ENCODE assay signal across 13 mouse cellular contexts in the genomic region with DNA sequence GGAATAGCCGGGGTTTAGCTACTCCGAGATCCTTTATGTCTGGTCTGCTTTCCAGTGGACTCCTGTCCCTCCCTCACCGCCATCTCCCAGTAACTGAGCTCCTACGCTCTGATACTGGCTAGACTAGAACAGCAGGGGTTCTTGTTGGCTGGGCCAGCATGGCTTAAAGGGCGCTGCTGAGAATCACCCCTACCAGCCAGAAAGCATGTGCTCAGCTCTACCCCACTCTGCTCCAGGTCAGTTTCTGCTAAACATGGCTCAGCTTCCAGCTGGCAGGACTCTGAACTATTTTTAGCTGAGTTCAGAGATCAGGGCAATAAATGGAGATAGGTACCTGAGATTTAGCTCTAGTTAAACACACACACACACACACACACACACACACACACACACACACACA. TPM values are rescaled to one million over a fixed set of nuclear protein-coding genes. Genes with fewer than 3 reads are reported as not detected.
DNase-seq lines count a peak whose midpoint lies in the region; ATAC-seq and TF ChIP-seq lines count a peak whose summit lies in the region.
"Had no signal": no experiment of that assay in that cellular context is flagged by ENCODE, and none has a peak within 500 bp of the region (broad histone marks: within the 10 kb centered on the region; RNA-seq: fewer than 3 reads in every experiment).

No protein-coding gene starts in this region.

- H3K27me3 ChIP-seq in forebrain, embryonic 12.5 days = no peaks in the 10 kb centered on the region
- H3K27me3 ChIP-seq: midbrain, embryonic 12.5 days; Patski had no signal

- H3K4me1 ChIP-seq in forebrain, embryonic 12.5 days = peaks cover 5% of the 10 kb centered on the region
- H3K4me1 ChIP-seq in lung, adult 2 months (ENCODE audit: control insufficient read depth, insufficient read depth, low read length) = no peaks in the 10 kb centered on the region

- no peaks in the 10 kb centered on the region for H3K36me3 ChIP-seq in forebrain, embryonic 12.5 days (replicated peaks)
- H3K36me3 ChIP-seq: midbrain, embryonic 12.5 days had no signal

- H3K9ac ChIP-seq in forebrain, embryonic 12.5 days = no peak overlapping the region
- H3K9ac ChIP-seq: liver, embryonic 14.5 days; midbrain, embryonic 12.5 days had no signal

- H3K9me3 ChIP-seq in forebrain, embryonic 12.5 days = no peaks in the 10 kb centered on the region
- H3K9me3 ChIP-seq: midbrain, embryonic 12.5 days had no signal

- ATAC-seq in cerebellum, adult (ENCODE audit: insufficient number of reproducible peaks, low FRiP score, low TSS enrichment) = peak; percentile 85
- no peak for ATAC-seq in forebrain, embryonic 12.5 days (ENCODE audit: low FRiP score)
- ATAC-seq: Patski had no signal

- WGBS in forebrain, embryonic 12.5 days = 42% methylated on average over 5 of the region's 5 CpGs
- WGBS in lung, adult 2 months = 78% methylated on average over 5 of the region's 5 CpGs

- no peak for DNase-seq in cerebellum, postnatal 4 days (ENCODE audit: low spot score in 2 of 2)
- DNase-seq in cerebellum, adult 8-10 months = peak; percentile 50
- DNase-seq in heart, adult 9 months (ENCODE audit: low spot score in 2 of 2) = peak; percentile 37 to 46
- peak; percentile 71 for DNase-seq in kidney, adult 9 months
- DNase-seq in ovary, postnatal 10 days (ENCODE audit: low spot score) = no peak
- DNase-seq in lung, adult 2 months = no peak
- DNase-seq: right cerebral cortex, adult 18-20 months; thymus, adult 18-20 months had no signal

- no peak for TF ChIP-seq POLR2A in lung, adult 2 months (IDR thresholded peaks at IDR 0.05; ENCODE audit: borderline replicate concordance, extremely low read depth, low read depth, low read length)

- H3K4me2 ChIP-seq in forebrain, embryonic 12.5 days = no peak overlapping the region
- H3K4me2 ChIP-seq: midbrain, embryonic 12.5 days had no signal

- no peak overlapping the region for H3K27ac ChIP-seq in forebrain, embryonic 12.5 days
- H3K27ac ChIP-seq: liver, embryonic 14.5 days; midbrain, embryonic 12.5 days had no signal

- TF ChIP-seq CTCF in lung, adult 2 months (IDR thresholded peaks at IDR 0.05; ENCODE audit: insufficient read depth, low read length) = no peak

- no peak overlapping the region for H3K4me3 ChIP-seq in forebrain, embryonic 12.5 days (replicated peaks)
- no peak overlapping the region for H3K4me3 ChIP-seq in lung, adult 2 months (replicated peaks; ENCODE audit: extremely low read depth, low read depth, low read length)
- H3K4me3 ChIP-seq: midbrain, embryonic 12.5 days had no signal

RNA-seq across cellular contexts. Expression of a gene that starts 12.2 kb away (rescaled TPM):
- polyA plus RNA-seq in forebrain, embryonic 12.5 days (2016; fragmentation: Nextera tagmentation; extraction: Ambion mirVana) = 226 and 238 TPM in 2 replicates
- polyA plus RNA-seq in lung, adult 2 months (2012; rRNA removed) = 18.4 and 44.2 TPM in 2 replicates

Comparison
In these comparisons a context has a peak if more than half of its experiments do, and no peak if none do; other contexts are left out.
1. DNase-seq: peak in cerebellum, adult 8-10 months (single experiment), heart, adult 9 months (2 of 2) and kidney, adult 9 months (single experiment); none in cerebellum, postnatal 4 days (0 of 2), ovary, postnatal 10 days (single experiment) and lung, adult 2 months (single experiment).